Mouse (Mus musculus): ENCODE data around the gene Ccdc149. TPM values are rescaled to one million over a fixed set of nuclear protein-coding genes. Genes with fewer than 3 reads are reported as not detected.

Ccdc149 gene
- 10 to 100 TPM; 28.2 to 30.7 TPM for total RNA-seq (2021)

GRCm38 (mm10) chr5:52470991-52471801 is at the start of gene Ccdc149:
Gene Ccdc149, minus strand, starts transcription at chr5:52471521.
- DNase-seq, result peak; percentile 86

GRCm38 (mm10) chr5:52519921-52520320 is 48.6 kb upstream of the Ccdc149 start:
- intact Hi-C loops (cut with DNase I), result loop anchor here (10.0 kb wide), 2 partner anchors 75 to 405 kb away; no protein-coding TSS in a partner anchor
- DNase-seq, result no peak

More at GRCm38 (mm10) chr5:52470991-52471801, at the start of gene Ccdc149:
- intact Hi-C loops (cut with DNase I), result no loop called here

- peak; percentile 34 for DNase-seq
- intact Hi-C loops (cut with DNase I), result loop anchor here (10.0 kb wide), 1 partner anchor 71 kb away; no protein-coding TSS in a partner anchor
Measured at GRCm38 (mm10) chr5:52516072-52516476, 44.8 kb upstream of the Ccdc149 start.

GRCm38 (mm10) chr5:52515246-52516021 is 44.1 kb upstream of the Ccdc149 start:
- intact Hi-C loops (cut with DNase I), result loop anchor here (10.0 kb wide), 1 partner anchor 71 kb away; no protein-coding TSS in a partner anchor
- DNase-seq, result peak; percentile 84

GRCm38 (mm10) chr5:52511089-52511488 is 39.8 kb upstream of the Ccdc149 start:
- DNase-seq, result no peak
- intact Hi-C loops (cut with DNase I), result loop anchor here (10.0 kb wide), 1 partner anchor 66 kb away; no protein-coding TSS in a partner anchor

- intact Hi-C loops (cut with DNase I), result no loop called here
- DNase-seq, result no peak
Measured at GRCm38 (mm10) chr5:52509416-52509815, 38.1 kb upstream of the Ccdc149 start.

GRCm38 (mm10) chr5:52504666-52505065 is 33.3 kb upstream of the Ccdc149 start:
- DNase-seq, result no peak

GRCm38 (mm10) chr5:52504148-52504547 is 32.8 kb upstream of the Ccdc149 start:
- DNase-seq, result peak; percentile 10
- intact Hi-C loops (cut with DNase I), result no loop called here

More at GRCm38 (mm10) chr5:52504666-52505065, 33.3 kb upstream of the Ccdc149 start:
- intact Hi-C loops (cut with DNase I), result no loop called here

- DNase-seq, result peak; percentile 15
- intact Hi-C loops (cut with DNase I), result no loop called here
Measured at GRCm38 (mm10) chr5:52495671-52496070, 24.4 kb upstream of the Ccdc149 start.

- no peak for DNase-seq
Measured at GRCm38 (mm10) chr5:52491496-52491895, 20.2 kb upstream of the Ccdc149 start.

GRCm38 (mm10) chr5:52487559-52488430 is 16.5 kb upstream of the Ccdc149 start:
- intact Hi-C loops (cut with DNase I), result no loop called here
- no peak for DNase-seq

More at GRCm38 (mm10) chr5:52491496-52491895, 20.2 kb upstream of the Ccdc149 start:
- intact Hi-C loops (cut with DNase I), result no loop called here

GRCm38 (mm10) chr5:52476826-52477225 is 5.5 kb upstream of the Ccdc149 start:
- intact Hi-C loops (cut with DNase I), result no loop called here
- DNase-seq, result no peak

GRCm38 (mm10) chr5:52476292-52476701 is 5.0 kb upstream of the Ccdc149 start:
- intact Hi-C loops (cut with DNase I), result no loop called here
- peak; percentile 85 for DNase-seq

- no peak for DNase-seq
- intact Hi-C loops (cut with DNase I), result no loop called here
Measured at GRCm38 (mm10) chr5:52473988-52474387, 2.7 kb upstream of the Ccdc149 start.

- no peak for DNase-seq
- intact Hi-C loops (cut with DNase I), result no loop called here
Measured at GRCm38 (mm10) chr5:52470551-52470950, 770 bp downstream of the Ccdc149 start.

- intact Hi-C loops (cut with DNase I), result no loop called here
- peak; percentile 16 for DNase-seq
Measured at GRCm38 (mm10) chr5:52467841-52468240, 3.5 kb downstream of the Ccdc149 start.

GRCm38 (mm10) chr5:52462447-52462846 is 8.9 kb downstream of the Ccdc149 start:
- intact Hi-C loops (cut with DNase I), result no loop called here
- no peak for DNase-seq

GRCm38 (mm10) chr5:52461434-52462124 is 9.7 kb downstream of the Ccdc149 start:
- no peak for DNase-seq
- intact Hi-C loops (cut with DNase I), result no loop called here

- DNase-seq, result no peak
- intact Hi-C loops (cut with DNase I), result no loop called here
Measured at GRCm38 (mm10) chr5:52459308-52459707, 12.0 kb downstream of the Ccdc149 start.

- no peak for DNase-seq
- intact Hi-C loops (cut with DNase I), result no loop called here
Measured at GRCm38 (mm10) chr5:52457154-52457553, 14.2 kb downstream of the Ccdc149 start.
